Mouse (Mus musculus) G1E (cell line): ENCODE measurements at regions not wholly inside any gene's neighbourhood (a gene's known extent, or its start where the extent isn't known, plus 50 kb on each side); places are given as distances from the start of the nearest gene placed in this dataset.

Source experiments
- CTCF ChIP-seq: IDR thresholded peaks from 2 replicates; pipeline ENCODE4 v1.5.1; 2012; ENCODE audit warnings: low read depth, low read length, inconsistent platforms, mixed read lengths
- GATA1 ChIP-seq: IDR thresholded peaks from 2 replicates; pipeline ENCODE4 v1.6.1; 2012; ENCODE audit warnings: borderline replicate concordance, low read length, inconsistent platforms, mixed read lengths
- GATA2 ChIP-seq: IDR thresholded peaks from 2 replicates; pipeline ENCODE4 v1.6.1; 2012; ENCODE audit warnings: low read depth, low read length, inconsistent platforms, borderline replicate concordance
- POLR2AphosphoS5 ChIP-seq: IDR thresholded peaks from 2 replicates; pipeline ENCODE4 v1.6.1; 2012; ENCODE audit warnings: low read depth, low read length, inconsistent platforms; ENCODE audit not compliant: insufficient replicate concordance
- TAL1 ChIP-seq: conservative IDR thresholded peaks from 2 replicates; pipeline ENCODE4 v1.6.1; 2012; ENCODE audit warnings: low read depth, low read length, inconsistent platforms, mixed read lengths

DNA sequence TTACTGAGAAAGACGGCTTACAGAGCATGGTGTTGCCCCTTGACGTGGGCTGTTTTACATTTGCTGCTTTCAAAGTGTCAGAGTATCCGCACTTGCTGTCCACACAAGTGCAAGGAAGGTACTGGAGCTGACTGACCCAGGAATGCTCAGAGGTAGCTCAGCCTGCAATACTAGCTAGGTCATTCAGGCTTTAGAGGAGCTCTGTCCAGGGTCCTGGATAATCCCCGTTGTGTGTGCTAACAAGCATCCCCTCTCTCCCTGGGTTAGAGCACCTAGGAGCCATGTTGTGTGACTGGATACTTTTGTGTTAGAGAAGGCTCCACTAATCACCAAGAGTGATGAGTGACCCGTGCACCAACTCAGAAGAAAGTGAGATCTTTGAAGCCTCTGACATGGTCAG is 431.9 kb upstream of the 3110018I06Rik start:
- no peak for TF ChIP-seq CTCF
- TF ChIP-seq POLR2AphosphoS5, result no peak
- no peak for TF ChIP-seq GATA1
- TF ChIP-seq TAL1, result no peak
- TF ChIP-seq GATA2, result no peak
